Mouse (Mus musculus): Measurements from ENCODE around the gene Lrp10.

The Lrp10 gene

DNA sequence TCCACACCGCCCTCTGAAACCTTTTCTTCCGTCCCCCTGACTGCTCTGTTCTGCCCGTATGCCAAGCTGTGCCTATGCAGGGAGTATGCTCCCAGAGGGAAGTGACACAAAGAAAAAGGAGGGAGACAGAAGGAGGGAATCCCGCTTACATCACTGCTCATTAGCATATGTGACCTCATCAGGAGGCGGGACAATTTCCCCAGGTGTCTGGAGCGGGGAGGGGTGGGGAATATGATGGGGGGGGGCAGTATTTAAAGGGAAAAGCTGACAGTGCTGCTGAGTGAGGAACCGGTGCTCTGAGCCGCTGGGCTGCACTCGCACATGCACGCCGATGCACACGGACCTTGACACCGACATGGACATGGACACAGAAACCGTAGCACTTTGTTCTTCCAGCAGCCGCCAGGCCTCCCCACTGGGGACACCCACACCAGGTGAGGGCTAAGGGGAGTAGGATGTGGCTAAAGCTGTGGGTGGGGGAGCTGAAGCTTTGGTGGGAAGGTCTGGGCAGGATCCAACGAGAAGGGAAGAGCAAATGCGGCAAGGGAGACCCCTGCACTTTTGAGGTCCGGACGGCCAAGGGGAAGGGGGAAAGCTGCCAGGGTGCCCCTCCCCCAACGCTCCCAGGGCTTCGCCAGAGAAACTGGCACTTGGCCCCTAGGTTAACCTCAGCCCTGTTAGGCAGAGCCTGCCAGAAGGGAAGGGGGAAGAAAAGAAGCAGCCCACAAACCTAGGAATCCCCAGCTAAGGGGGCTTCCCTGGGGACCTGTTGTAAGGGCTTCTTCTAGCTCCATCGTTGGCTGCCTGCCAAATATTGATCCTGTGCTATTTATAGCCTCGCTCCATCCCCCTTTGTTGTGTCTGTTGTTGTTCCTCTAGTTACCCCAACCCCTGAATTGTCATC, 12.3 kb downstream of the Lrp10 start, which contains the start of gene Rem2:
Gene Rem2 (plus strand): TSS at position 160 of the 904 bp plus-strand sequence.
- no peak for DNase-seq (ENCODE audit: low read depth)

DNA sequence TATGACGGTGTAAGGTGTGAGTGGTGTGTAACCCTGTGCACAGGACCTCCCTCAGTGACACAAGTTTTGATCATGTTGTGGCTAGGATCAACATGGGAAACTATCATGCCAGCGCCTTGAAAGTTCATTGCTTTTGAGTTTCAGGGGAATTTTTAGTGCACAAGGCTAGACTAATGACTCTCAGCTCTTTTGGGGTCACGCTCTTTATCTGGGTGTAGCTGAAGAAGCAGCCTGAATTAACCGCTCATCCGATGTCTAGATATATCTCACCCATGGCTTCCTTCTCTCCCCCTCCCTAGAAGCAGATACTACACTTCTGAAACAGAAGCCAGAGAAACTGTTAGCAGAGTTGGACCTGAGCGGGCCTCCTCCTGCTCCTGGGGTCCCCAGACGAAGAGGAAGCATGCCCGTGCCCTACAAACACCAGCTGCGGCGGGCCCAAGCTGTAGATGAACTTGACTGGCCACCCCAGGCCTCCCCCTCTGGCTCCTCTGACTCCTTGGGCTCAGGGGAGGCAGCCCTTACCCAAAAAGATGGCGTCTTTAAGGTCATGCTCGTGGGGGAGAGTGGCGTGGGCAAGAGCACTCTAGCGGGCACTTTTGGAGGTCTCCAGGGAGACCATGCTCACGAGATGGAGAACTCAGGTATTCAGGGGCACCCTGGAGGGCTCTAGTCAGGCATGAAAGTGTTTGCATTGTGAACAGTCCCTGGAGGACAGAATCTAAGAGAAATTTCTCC, 13.4 kb downstream of the Lrp10 start:
- no peak for DNase-seq (ENCODE audit: low read depth)

DNA sequence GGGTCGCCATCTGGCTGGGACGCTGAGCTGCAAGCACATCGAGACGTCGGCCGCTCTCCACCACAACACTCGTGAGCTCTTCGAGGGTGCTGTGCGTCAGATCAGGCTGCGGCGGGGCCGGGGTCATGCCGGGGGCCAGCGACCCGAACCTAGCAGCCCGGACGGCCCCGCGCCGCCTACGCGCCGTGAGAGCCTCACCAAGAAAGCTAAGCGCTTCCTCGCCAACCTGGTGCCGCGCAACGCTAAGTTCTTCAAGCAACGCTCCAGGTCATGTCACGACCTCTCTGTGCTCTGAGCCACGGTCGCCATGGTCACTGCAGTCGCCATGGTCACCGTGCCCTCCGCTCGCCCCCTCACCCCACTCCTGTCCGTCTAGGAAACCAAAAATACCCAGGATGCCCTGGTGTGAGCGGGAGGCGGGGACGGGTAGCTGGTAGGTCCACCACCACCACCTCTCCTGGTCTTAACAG, 15.5 kb downstream of the Lrp10 start:
- no peak for DNase-seq (ENCODE audit: low read depth)

DNA sequence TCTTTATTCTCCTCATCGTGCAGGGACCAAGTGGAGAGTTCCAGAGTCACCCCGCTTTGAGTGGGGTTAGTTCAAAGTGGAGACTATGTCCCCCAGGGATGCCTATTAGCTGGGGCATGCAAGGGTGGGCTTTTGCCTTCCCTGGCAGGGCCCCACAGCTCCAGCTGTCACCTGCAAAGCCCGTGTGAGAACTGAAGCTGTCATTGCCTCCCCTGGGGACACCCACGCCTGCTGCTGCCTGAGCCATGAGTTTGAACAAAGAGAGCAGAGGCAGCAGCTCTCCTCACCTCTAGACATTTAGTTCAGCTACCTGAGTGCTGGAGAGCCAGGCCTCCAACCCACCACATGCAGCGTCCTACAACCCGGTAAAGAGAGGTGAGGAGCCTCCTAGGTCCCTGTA, 16.7 kb downstream of the Lrp10 start:
- DNase-seq (ENCODE audit: low read depth) = no peak

DNA sequence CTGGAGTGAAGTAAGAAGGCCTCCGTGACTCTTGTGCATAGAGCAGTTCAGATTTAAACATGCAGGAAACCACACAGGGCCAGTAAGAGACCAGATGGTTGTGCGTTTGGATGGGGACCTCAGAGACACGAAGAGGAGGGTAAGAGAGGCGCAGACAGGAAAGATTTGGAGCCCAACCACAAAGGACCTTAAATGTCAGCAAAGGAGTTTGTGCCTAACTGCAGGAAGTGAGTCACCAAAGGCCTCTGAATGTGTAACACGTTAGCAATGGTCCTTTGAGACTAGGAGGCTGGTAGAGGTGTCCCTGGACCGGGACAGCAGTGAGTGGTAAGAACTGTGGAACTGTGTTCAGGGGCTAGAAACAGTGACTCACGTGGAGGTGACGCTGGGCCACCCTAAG, 17.5 kb downstream of the Lrp10 start:
- peak; percentile 99 for DNase-seq (ENCODE audit: low read depth)

DNA sequence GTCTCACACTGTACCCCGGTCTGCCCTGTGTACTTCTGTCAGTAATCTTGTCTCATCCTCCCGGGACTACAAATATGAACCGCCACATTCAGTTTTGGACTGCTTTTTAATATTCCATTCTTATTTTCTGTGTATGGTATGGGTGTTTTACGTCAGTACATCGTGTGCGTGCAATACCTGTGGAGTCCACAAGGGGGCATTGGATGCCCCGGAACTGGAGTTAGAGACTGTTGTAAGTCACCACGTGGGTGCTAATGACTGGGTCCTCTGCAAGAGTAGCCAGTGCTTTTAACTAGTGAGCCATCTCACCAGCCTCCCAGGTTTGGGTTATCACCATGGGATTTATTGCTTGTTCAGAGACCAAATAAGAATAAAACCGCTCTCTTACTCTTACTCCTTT, 18.6 kb downstream of the Lrp10 start:
- peak; percentile 74 for DNase-seq (ENCODE audit: low read depth)

DNA sequence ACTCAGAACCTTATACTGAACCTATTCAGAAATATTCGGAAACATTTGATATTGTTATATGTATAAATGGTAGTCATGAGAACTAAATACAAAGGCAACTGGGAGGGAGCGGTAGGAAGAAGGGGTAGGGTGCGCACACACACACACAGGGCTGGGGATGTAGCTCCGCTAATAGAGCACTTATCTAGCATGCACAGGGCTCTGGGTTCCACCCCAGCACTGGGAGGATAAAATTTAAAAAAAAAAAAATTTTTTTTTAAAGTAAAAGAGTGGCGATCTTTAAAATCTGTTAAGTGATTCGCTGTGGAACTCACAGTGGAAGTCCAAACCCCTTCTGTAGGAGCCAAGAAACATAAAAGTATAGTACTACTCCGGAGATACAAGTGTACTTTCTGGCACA, 22.0 kb downstream of the Lrp10 start:
- DNase-seq (ENCODE audit: low read depth) = no peak

DNA sequence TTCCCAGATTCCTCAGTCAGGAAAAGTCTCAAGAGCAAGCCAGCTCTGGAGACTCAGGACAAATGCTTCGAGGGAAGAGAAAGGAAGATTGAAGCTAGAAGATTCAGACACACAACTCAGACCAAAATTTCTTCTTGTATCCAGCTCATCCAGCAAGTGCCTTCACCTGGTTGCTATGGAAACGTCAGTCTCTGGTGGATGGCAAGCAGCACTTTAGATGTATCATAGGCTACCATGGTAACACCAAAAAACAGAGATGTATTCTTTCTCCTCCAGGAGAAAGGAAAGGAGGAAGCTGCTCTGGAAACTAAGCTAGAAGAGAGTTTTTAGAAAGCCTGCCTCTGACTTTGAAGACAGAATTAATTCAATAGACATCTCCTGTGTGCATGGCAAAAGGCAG, 23.8 kb downstream of the Lrp10 start:
- DNase-seq (ENCODE audit: low read depth) = no peak

DNA sequence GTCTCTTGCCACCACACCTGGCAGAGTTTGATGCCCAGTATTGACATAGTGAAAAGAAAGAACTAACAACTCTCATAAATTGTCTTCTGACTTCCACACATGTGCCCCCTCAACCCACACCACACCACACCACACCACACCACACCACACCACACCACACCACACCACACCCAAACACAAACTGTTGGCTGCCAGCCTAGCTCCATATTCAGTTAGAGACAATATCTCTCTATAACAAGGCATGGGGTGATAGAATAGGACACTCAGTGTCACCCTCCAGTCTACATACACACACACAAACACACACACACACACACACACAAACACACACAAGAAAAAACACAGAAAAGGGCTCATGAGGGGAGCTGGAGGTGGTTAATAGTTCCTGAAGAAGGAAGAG, 24.4 kb downstream of the Lrp10 start:
- no peak for DNase-seq (ENCODE audit: low read depth)

DNA sequence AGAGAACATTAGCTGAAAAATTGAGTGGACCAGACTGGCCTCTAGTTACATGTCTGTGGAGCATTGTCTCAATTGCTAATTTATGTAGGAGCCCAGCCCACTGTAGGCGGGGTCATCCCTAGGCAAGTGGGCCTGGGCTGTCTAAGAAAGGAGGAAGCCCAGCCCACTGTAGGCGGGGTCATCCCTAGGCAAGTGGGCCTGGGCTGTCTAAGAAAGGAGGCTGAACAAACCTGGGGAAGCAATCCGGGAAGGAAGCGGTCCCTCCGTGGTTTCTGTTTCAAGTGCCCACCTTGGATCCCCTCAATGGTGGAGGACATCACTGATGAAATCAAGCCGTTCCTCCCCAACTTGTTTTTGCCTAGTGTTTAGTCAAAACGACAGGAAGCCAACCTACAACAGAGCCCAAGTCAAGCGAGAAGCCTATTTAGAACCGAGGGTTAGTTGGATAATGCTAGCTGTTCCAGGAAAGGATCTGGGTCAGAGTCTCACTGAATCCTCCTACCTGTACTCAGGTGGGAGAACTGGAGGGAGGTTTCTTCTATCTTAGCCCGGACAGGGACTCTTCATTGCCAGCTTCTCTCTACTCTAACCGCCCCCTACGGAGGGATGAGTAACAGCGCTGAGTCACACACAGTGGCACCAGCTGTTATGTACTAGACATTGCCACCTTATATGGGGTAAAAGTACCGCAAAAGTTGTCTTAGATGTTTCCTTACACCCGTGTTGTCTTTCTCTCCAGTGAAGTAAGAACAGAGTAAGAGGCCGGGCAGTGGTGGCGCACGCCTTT, 28.6 kb downstream of the Lrp10 start:
- DNase-seq (ENCODE audit: low read depth) = peak; percentile 93

DNA sequence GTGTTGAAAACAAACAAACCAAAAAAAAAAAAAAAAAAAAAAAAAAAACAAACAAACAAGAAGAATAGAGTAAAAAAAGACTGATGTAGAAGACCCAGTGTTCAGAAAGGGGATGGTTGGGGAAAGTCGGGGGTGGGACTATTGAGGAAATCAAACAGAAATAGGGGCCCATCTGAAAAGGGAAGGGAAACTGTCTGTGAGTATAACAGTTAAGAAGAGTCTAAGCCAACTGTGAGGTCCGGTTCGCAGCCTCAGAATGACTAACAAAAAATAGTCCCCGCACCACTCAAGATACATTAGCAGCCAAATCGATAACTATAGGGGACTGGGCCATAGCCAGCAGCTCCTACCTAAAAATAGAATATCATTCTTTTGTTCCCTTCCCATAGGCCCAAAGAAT, 29.3 kb downstream of the Lrp10 start:
- DNase-seq (ENCODE audit: low read depth) = no peak

DNA sequence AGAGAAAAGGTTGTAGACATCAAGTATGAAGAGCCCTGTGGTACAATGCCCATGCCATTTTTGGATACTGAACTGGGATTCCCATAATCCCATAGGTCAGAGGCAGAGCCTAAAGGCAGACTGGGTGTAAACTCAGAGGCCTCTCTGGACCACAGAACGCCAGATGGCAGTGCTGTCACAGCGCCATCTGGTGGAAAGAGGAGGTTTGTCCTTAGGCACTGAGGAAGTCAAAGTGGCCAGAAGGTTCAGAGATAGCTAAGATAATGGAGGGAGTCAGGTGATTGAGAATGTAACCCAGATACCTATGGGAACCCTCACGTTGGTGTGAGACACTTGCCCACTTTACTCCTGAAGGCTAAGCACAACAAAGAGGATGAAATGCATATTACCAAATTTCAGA, 30.3 kb downstream of the Lrp10 start:
- DNase-seq (ENCODE audit: low read depth) = peak; percentile 84

DNA sequence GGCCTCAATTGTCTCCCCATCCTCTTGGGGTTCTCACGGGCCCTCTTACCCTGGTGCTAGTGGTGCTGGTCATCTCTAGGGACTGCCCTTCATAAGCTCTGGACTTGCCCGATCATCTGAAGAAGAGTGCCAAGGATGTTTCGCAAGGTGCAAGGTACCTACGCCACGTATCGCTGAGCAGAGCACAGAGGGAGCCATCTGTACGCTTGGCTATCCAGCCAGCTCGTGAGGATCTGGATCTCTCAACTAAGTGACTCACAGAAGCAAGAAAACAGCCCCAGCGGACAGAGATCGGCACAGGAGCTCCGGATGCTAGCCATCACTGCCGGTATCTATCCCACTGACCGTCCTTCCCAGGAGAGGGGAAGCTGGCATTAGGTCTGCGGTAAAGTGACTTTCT, 32.8 kb downstream of the Lrp10 start:
- no peak for DNase-seq (ENCODE audit: low read depth)

DNA sequence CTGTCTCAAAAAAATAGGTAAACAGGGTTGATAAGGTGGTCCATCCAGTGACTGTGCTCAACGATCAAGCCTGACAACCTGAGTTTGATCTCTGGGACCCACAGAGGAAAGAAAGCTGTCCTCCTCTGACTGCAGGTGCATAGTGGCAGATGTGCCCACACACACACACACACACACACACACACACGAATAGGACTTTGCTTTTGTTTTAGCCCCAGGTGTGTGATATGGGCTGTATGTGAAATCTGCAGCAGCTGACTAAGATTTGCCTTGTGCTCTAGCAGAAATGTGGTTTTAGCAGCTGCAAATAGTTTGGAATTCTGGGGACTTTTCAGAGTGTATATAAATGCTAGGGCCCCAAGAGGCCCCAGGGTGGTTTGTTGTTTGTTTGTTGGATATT, 35.4 kb downstream of the Lrp10 start:
- DNase-seq (ENCODE audit: low read depth) = no peak

DNA sequence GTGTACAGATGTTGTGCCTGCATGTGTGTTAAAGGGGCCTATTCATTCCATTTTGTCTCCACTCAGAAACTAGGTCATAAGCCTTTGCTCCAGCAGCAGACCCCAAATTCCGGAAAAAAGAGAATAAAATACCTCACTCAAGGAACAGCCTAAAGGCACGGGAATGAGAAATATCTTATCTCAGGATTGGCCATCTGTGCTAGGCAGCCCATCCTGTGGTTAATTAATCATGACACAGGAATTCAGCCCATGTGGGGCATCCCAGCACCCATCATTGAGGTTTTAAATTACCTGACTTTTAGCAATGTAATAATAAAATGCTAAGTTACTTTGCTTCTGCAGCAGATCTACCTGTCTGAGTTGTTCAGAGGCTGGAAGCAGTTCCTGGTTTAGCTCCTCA, 37.4 kb downstream of the Lrp10 start:
- no peak for DNase-seq (ENCODE audit: low read depth)

DNA sequence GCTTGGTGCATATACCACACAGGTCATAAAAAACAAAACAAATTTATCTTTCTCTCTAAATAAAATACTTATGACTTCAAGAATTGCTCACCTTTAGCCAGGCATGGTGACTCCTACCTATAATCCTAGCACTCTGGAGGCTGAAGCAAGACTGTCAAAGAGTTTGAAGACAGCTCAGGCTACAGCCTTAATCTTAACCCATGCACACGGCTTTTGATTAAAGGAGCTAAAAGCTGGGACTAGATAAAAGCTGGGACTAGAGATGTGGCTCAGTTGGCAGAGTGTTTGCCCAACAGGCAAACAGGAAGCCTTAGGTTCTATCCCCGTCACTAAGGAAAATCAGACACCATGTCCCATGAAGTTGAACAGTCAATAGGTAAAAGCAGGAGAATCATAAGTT, 39.2 kb downstream of the Lrp10 start:
- no peak for DNase-seq (ENCODE audit: low read depth)

DNA sequence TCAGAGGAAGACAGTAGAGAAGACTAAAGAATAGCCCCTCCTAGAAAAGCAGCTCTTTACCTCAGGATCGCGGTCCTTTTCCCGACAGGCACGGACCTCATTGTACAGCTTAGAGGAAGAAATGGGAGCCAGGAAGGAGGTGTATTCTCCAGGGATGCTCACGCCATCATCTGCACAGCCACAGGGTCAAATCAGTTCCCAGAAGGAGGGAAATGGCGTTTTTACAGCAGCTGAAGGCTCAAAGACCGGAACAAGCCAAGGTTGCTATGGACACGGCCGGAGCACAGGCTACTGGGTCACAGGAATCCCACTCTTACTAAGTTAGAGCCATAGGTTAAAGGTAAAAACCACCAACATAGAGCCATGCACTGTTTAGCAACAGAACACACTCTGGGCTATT, 45.8 kb downstream of the Lrp10 start:
- no peak for DNase-seq (ENCODE audit: low read depth)

DNA sequence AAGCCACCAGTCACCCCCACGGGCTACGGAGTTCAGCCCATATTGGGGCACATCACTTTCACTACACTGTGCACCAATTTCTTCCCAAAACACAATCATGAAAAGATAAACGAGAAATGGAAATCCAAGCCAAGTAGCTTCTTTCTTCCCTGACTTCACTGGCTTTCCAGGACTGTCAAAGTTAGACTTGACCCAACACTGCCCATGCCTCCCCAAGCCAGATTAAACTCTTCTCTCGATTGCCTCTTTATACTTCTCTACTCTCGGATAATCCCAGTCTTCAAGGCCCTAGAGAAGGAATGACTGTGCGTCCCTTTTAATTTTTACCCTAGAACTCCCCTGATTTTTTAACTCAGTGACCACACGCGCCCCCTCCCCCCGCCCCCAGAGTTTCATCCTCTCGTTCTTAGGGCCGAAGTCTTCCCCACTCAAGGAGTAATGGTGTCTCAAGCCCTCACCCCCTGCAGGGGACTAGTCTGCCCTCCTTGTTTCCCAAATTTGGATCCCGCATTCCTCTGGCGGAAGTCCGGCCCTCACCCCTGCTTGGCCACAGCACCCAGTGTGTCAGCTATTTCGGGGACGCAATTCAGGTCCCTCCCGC, 52.9 kb downstream of the Lrp10 start:
- DNase-seq (ENCODE audit: low read depth) = no peak

Measured in 416B (cell line).